Mouse (Mus musculus): ENCODE measurements around the gene Pkp2.

The Pkp2 gene

DNA sequence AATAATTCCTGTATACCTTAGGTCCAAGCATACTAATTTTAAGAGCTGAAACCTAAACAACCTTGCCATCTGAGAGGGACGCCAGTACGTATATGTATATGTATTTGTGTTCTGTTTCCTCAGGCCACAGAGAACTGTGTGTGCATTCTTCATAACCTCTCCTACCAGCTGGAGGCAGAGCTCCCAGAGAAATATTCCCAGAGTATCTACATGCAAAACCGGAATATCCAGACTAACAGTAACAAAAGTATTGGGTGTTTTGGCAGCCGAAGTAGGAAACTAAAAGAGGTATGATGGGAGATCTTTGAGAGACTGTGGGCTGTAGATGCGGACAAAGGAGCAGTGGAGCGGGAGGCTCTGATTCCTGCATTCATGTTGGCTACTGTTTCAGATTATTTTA is 48.4 kb downstream of the Pkp2 start:
- no peak for DNase-seq (ENCODE audit: low spot score)

DNA sequence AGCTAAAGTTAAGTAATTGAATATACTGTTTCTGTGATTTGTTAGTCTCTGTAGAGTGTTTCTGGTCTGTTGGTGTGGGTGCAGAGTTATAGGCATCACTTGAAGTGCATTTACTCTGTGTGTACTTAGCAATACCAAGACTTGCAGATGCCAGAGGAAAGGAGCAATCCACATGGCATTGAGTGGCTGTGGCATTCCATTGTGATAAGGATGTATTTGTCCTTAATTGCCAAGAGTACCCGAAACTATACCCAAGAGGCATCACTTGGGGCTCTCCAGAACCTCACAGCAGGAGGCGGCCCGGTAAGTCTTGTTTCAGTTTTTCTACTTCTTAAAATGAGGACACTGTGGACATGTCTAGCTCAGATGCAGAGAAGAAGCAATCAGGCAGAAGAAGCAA is 49.3 kb downstream of the Pkp2 start:
- no peak for DNase-seq (ENCODE audit: low spot score)

DNA sequence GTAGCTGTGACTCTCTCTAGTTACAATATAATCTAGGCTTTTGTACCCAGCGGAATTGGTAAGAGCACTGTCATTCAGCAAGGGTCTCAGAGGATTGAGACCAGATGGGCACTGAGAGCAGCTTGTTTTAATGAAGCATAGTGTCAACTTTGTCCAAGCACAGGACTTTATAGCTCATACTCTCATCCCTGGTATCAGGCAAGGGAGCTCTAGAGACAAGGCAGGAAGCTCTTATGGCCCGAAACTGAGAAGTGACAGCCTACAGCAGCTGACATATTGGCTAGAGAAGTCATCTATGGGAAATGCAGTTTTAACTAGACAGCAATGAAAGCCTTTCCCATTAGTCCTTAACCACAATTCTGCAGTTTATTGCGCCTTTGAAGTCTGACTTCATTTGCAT is 59.9 kb downstream of the Pkp2 start:
- DNase-seq (ENCODE audit: low spot score), result no peak

DNA sequence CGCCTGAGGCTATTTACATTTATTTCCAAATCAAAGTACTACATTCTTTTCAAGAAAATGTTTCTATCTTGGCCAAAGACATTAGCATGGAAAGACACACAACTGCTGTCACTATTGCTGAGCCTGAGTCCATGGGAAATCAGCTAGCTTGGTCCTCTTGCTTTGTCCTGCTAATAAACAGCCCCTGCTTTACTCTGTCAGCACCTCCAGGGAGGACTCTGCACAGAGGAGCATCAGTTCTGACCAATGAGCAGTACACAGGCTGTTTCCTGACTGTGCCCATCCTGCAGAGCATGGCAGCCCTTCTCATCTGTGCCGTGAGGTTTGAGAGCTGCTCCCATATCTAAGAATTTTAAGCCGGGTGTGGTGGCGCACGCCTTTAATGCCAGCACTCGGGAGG is 60.6 kb downstream of the Pkp2 start:
- DNase-seq (ENCODE audit: low spot score), result no peak

DNA sequence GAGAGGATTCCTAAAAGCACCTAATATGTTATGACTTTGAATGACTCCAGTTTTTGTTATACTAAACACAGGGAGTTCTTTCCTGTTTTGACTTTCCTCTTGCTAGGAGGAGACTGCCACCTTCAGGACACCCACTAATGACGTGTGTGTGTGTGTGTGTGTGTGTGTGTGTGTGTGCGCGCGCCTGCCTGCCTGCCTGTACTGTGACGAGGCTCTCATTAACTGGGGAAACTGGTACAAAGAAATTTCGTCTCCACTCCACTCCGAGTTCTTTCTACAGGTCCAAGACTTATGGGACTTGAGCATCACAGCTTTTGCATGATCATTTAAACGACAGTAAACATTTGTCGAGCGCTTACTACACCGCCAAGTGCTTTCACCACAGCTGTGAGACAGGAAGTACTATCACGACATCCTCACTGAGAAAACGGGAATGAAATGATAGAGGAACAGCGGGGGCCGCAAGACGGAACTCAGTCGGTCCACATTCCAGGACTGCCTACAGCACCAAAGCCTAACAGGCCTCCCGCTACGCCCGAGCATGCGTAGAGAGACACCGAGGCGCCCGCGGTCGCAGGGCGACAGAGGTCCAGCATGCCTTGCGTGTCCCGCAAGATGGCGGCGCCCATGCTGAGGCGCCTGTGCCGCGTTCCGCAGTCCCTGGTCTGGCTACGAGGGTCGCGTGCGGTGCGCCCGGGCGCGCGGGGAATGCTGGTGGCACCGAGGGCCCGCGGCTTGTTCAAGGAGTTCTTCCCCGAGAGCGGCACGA is 89.4 kb downstream of the Pkp2 start, which contains the start of gene Yars2:
TSS of gene Yars2 (plus strand) at position 597 of the 769 bp plus-strand sequence.
- DNase-seq (ENCODE audit: low spot score), result peak; percentile 78

DNA sequence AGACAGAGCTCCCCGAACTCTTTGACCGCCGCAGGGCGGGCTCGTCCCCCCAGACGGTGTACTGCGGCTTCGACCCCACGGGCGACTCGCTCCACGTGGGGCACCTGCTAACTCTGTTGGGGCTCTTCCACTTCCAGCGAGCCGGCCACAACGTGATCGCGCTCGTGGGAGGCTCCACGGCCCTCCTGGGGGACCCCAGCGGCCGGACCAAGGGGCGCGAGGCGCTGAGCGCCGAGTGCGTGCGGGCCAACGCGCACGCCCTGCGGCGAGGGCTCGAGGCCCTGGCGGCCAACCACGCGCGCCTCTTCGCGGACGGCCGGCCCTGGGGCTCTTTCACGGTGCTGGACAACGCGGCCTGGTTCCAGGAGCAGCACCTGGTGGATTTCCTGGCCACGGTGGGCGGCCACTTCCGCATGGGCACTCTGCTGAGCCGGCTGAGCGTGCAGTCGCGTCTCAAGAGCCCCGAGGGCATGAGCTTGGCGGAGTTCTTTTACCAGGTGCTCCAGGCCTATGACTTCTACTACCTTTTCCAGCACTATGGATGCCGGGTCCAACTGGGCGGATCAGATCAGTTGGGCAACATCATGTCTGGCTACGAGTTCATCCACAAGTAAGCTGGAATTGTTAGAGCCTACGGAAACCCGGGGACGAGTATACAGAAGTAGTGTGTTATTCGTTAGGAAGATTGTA is 90.2 kb downstream of the Pkp2 start:
- peak; percentile 17 for DNase-seq (ENCODE audit: low spot score)

DNA sequence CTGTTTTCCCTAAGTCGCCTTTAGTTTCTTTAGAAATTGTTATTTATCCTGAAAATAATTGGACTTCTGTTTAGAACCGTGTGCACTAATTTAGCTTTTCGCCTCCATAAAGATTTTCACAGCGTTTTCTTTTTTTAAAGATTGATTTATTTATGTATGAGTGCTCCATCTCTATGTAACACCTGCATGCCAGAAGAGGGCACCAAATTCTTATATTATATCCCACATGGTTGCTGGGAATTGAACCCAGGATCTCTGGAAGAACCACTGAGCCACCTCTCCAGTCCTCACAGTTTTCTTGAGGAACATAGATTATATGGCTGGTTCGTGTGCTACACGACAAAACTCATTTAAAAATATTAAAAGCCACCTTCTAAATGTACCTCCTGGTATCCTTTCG is 90.8 kb downstream of the Pkp2 start:
- no peak for DNase-seq (ENCODE audit: low spot score)

DNA sequence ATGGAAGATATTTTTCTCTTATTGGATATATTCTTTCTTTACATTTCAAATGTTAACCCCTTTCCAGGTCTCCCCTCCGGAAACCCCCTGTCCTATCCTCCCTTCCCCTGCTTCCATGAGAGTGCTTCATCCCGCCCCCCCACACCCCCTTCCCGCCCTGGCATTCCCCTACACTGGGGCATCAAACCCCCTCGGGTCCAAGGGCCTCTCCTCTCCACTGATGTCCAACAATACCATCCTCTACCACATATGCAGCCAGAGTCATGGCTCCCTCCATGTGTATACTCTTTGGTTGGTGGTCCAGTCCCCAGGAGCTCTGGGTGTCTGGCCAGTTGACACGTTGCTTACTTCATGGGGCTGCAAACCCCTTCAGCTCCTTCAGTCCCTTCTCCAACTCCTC is 98.2 kb downstream of the Pkp2 start:
- no peak for DNase-seq (ENCODE audit: low spot score)
